Mouse (Mus musculus) ovary, adult 18-20 months (tissue): ENCODE results near the gene Zfp281.

Experiments
- DNase-seq: peaks from one replicate; pipeline ENCODE4 v3.0.0; 2022; ENCODE audit warnings: low spot score, mixed read lengths

Zfp281 gene

DNA sequence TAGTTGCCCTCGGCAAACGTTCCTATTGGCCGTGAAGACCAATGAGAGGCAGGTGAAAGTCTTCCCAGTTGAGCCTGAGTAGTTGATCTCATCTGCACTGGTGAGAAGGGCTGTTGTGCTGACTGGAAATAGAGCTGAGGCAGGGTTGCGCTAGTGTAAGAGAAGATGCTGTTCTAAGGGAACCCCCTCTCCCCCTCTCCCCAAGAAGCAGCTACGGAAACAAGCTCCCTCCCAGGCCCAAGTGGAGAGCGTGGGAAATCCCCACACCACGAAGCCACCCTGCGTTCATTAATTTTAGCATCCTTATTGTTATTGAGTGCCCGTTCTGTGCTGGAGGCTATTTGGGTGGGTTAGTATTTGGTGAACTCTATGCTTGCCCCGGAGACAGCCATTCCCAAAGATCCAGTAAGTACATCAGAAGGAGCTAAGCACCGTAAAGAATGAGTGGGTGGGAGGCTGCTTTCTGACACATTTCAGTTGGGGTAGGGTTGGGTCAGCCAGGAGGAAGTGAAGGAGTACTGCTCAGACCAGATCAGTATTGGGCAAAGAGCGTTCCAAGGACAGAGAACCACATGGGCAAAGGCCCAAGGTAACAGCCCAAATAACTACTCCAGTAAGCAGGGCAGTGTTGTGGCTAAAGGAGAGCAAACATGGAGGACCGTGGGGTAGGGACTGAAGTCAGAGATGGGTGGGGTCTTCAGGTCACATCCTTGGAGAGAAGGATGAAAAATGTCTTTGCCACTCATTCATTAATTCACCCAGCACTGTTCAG, 33.9 kb downstream of the Zfp281 start:
- DNase-seq: no peak

DNA sequence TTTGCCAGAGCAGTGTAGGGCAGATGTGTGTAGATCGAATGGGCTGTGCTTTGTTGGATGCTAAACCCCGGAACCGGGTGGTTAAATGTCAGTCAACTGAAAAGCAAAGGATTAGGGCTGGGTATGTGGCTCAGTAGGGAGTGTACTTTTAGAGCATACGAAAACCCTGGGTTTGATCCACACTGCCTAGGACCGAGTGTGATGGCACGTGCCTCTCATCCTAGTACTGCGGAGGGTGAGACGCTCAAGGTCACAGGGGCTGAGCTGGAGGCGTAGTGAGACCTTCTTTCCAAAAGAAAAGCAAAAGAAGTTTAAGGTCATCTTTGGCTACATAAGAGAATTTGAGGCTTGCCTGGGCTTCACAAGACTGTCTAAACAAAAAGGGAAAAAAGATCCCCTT, 34.6 kb downstream of the Zfp281 start:
- no peak for DNase-seq

DNA sequence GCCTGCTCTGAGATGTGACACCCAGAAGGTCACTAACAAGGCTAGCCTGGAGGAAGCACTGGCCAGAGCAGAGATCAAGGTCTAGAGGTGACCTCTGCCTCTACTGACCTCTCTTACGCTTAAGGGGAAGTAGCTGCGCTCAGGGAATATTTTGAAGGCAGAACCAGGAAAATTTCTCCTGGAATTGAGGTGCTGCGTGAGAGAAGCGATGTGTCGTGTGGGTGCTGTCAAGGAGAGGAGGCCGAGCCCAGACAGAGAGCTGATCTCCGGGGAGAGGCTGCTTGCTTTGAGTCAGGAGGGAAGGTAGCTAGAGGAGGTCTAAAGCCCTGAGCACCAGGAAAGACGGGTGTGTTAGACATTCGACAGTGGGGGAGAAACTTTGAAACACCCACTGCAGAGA, 35.2 kb downstream of the Zfp281 start:
- DNase-seq: no peak

DNA sequence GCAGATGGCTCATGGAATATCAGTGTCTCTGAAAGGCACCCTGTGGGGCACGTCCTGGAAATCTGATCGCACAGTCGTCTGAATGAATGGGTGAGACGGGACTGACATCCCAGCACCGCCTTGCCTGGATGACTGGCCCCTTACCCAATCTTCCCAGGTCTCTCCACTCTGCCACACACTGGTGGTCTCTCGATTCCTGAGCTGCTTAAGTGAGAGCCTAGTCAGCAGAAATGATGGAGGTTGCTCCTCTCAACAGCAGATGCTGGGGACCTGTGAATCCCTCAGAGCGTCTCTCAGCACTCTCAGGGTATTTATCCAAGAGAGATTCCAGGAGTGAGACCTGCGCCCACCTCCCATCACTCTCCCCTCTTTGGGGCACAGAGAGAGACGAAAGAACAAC, 36.8 kb downstream of the Zfp281 start:
- no peak for DNase-seq

DNA sequence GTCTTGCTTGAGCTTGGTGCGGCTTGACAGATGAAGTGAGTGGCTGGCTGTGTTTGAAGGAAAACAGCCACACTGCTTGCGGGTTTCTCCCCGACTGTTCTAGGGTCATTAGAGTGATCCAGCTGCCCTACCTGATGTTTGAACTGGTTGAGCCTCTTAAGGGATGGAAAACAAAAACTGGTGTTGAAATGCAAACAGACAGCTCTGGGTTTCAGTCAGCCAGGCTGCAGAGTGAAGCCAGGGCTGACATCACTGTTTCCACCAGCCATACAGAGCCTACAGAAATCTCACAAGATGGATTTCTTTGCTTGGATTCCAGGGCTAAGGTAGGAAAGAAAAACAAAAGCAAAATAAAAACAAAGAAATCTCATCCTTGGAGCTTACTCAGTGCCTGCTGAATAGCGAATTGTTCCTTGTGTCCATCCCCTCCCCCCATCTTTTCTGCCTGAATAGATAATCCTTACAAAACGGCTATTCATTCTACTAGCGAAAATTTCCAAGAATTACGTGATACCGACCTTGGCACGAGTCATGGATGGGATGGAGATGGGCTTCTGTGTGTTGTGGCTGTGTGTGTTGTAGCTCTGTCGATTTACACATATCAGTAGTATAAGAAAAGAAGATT, 37.4 kb downstream of the Zfp281 start:
- DNase-seq: no peak

DNA sequence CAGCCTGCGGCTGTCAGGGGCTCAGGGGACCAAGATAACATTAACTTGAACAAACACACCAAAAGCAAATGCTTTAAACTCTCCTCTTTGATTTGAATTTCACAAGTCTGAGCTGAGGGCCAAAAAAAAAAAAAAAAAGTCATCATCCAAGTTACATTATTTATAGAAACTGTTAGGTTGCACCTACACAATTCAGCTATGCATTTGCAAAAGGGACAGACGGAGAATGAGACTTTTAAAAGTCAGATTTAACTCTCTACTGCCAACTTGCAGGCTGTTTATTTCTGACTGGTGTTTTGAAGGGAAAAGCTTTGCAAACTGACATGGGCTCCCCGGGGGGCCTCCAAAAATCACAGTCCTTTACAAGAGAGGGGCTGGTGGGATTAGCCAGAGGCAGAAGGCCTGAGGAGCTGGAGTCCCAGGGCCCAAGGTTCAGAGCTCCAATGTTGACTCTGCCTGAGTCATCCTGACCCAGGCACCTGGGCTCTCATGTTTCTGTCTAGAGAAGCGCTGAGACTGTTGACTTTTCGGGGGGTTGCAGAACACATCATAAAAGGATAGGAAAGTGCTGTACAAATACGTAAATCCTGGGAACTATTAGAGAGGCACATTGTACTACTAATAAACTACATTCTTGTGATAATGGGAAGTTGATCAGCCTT, 40.4 kb downstream of the Zfp281 start:
- DNase-seq: no peak

DNA sequence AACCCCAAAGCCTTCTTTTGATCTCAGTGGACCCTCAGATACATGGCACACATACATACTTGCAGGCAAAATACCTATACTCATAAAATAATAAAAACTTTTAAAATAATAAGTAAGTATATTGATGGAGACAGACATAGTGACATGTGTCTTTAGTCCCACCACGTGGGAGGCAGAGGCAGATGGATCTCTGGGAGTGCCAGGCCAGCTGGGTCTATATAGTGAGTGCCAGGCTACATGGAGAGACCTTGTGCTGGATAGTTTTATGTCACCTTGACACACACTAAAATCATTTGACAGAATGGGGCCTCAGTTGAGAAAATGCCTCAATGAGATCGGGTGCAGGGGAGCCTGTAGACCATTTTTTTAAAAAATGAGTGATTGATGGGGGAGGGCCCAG, 41.8 kb downstream of the Zfp281 start:
- DNase-seq: no peak

DNA sequence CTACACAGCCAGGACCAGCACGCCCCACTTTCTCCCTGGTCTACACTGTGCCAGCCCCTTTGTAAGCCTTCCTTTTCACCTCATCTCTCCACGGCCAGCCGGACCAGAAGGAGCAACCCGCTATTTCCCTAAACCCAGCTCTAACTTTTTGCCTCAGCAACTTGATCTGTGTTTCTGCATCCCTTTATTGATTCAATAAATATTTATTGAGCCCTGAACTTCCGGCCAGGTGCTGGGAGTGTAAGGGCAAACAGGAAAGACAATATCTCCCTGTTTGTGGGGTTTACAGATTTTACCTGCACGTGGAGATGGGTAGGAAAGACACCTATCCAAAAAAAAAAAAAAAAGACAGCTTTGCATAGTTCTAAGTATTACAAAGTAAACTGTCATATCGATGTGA, 45.2 kb downstream of the Zfp281 start:
- DNase-seq: no peak

DNA sequence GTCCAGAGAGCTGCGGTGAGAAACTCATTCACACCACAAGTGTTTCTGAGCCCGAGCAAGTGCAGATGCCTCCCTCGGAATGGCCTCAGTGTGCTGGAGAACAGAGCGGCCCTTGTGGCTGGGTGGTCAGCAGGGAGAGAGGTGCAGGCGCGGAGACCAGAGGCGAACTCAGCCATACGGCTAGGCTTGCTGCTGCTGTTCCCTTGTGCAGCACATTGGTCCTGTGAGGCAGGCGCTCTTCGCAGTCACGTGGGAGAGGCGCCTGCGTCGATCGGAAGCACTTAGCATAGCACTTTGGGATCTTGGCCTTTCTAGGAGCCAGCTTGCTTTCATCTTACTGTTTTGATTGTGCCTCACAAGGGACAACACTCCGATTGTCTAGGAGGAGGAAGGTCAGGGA, 45.7 kb downstream of the Zfp281 start:
- DNase-seq: no peak

DNA sequence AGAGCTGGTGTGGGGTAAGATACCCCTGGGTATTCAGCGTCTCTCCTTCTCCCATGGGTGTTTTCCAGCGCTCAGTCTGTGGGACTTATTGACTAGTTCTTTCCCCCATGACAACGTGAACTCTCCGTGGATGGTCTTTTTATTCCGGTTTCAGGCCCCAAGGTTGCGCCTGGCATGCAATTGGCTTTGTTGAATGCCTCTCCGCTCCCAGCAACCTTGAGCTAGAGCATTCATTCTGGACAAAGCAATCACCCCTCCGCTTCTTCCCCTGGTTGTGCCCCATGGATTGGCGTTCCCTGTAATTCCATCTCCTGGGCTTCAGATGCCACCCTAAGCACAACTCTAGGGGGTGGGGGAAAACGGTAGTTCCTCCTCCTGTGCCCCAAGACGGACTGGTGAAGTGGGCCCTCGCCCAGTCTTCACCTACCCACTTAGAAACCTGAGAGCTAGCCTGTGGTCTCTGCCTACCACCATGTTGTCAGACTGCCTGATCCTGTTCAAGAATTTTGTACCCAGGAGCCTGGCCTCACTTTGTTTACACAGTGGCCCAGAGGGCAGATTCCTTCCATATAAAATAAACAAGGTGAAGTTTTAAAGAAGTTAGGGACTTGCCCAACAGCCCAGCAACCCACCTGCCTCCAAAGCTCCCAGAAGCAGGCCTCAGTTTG, 47.2 kb downstream of the Zfp281 start:
- no peak for DNase-seq

DNA sequence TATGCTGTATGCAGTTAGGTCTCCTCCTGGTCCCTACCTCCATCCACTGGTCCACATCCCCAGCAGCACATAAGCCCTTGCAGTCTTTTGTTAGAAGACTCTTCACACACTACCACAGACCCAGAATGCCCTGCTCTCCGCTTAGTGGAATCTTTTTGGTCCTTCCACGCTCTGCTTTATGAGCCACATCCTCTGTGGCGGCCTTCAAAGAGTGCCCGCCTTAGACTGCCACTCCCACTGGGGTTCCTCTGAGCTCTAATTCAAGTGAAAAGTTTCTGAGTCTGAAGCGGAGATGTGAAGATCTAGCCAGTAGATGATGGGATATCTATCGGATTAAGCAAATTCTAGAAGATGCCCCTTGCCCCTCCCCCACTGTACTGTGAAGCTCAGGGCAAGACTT, 47.9 kb downstream of the Zfp281 start:
- no peak for DNase-seq

DNA sequence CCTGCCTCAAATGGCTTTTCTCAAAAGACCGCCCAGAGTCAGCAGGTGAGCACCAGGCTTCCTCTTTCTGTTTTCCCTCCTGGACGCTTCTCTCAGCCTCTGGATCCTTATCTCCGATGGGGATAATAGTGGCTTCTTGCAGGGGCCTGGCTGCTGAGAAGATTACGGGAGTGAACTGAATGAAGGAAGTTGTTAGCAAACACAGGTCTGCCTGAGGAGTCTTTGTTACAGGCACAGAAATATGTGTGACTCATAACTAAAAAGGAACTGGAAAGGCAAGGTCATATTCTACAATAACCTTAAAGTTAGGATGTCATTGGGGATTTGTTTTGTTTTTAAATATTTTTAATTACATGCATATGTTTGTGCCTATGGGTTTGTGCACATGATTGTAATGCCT, 48.6 kb downstream of the Zfp281 start:
- DNase-seq: no peak

DNA sequence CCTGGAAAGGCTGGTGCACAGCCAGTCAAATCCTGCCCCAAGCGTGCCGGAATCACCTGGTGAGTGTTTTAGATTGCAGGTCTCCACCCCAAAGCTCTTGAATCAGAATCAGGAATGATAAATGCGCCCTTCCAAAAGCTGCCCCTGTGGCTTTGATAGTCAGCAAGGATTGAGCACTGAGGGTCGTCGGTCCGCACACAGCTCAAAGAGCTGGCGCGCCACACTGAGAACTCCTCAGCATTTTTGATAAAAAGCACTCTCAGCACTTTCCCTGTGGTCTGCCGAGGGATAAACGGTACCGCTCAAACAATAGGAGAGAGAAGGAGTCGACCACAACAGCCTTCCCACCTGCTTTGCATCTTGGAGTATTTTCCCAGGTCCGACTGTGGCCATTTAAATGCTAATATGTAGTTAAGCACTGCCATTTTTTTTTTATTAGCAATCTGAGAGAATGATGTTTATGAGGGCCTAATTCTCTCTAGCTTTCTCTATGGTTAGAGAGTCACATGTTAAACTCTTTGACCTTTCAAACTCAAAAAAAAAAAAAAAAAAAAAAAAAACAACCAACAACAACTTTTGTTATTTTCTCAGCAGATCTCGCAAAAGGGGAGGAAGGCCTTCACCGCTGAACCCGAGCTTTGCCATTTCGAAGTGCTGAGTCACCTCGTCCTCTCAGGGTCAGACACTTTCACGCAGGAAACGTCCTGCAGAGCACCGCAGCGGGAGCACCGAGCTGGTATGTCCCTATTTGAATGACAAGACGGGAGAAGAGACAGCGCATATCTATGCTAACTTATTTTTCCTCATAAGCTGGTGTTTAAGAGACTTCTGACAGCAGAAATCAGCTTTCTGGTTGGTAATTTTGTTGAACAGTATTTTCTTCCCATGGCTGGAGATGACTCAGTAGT, 50.1 kb downstream of the Zfp281 start:
- no peak for DNase-seq

DNA sequence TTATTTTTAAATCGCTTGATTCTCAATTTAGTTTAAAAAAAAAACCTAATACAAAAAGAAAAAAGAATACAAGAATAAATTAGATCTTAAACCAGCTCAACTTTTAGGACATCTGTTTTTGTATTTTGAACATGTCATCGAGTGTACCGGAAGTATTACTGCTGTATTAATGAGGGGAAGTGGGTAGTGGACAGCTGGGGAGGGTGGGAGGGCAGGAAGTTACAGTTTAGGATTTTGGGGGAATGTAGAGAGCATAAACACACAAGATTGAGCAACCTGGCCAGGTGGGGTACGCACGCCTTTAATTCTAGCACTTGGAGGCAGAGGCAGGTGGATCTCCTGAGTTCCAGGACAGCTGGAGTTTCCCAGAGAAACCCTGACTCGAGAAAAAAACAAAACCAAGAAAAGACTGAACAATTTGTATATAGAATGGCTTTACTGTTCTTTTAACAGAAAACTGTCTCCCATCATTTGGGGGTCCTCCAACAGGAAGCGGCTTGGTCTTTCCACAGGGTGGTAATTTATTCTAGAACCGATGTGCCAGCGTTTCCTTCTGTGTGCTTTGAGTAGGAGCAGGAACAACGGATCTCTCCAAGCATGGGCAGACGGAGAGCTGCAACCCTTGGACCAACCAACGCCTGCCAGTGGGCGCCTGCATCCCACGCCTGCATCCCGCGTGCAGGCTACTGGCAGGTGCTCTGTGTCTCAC, 51.2 kb downstream of the Zfp281 start:
- DNase-seq: no peak

DNA sequence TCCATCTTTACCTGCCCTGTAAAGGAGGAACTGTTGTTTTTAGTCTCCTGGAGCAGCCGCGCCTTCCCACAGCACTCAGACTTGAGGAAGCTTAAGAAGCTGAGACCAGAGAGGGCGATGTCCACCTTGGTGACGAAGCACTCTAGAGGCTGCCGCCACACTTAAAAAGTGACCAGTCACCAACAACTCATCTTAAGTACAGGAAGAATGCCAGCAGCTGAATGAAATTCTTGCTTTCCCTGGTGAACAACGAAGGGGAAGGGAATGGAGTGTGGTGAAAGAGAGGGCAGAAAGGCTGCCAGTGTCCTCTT, 51.7 kb downstream of the Zfp281 start:
- no peak for DNase-seq

DNA sequence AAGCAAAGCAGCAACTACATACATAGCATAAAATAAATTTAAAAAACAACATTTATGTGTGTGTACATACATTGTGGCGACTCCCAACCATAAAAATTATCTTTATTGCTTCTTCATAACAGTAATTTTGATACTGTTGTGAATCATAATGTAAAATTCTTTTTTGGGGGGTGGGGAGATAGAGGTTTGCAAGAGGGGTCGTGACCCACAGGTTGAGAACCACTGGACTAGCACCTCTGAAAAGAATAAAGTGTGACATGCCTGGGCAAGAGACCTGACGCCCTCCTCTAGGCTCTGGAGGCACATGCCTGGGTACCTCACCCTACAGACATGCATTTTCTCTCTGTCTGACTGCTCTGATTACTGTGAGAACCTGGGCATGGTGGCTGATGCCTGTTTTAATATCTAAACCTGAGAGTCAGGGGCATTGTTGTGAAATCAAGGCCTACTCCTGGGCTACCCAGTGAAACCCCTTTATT, 53.2 kb downstream of the Zfp281 start:
- no peak for DNase-seq

DNA sequence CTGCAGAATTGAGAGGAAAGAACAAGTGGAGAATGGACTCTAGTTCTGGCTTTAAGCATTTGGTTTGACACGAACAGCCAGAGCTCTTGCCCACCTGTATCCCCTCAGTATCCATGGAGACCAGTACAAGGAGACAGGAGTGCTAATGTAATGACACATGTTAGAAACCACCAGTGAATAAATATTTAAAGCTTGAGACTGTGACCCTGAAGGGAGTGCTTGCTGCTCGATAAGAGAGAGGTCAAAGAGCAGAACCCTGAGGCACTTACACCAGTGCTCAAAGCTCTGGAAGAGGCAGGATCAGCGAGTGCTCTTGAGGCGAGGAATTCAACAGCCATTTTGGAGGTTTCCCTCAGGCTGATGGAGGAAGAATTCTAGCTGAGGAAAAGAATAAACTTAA, 54.1 kb downstream of the Zfp281 start:
- DNase-seq: no peak
